Mouse (Mus musculus): ENCODE results near the gene Brsk2.

GRCm38 (mm10) chr7:141934951-141935350, 14.6 kb upstream of the Brsk2 start:
- TF ChIP-seq CTCF (IDR thresholded peaks at IDR 0.05; ENCODE audit: low read depth, low read length) (no peak), POLR2A (IDR thresholded peaks at IDR 0.05; ENCODE audit: borderline replicate concordance, low read depth, low read length) (no peak)
